Mouse (Mus musculus): ENCODE data around the gene Wnk2.
A peak's percentile ranks its signal among the peaks of the same experiment; 100 is the strongest.

The Wnk2 gene

DNA sequence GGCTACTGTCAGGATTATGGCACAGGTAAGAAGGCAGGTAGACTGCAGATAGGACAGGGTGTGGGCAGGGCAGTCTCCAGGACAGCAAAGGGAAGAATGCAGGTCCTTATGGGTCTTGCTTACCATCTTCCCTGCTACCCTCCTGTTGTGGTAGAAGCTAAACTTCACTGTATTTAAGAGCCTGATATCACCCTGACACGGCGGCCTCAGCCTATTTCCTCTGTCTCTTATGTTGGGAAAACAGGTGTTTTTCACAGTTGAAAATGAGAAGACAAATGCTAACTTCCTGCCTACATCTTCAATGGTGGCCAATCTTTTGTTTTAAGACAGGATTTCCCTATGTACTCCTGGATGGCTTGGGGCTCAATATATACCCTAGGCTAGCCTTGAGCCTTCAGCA is 94.5 kb downstream of the Wnk2 start:
- TF ChIP-seq CTCF (conservative IDR thresholded peaks at IDR 0.05; ENCODE audit: low read length) (no peak), NANOG (IDR thresholded peaks at IDR 0.05; ENCODE audit: borderline replicate concordance, low read length) (no peak), POU5F1 (IDR thresholded peaks at IDR 0.05; ENCODE audit: borderline replicate concordance, low read length) (no peak)
- Histone ChIP-seq H3K9me3 (ENCODE audit: low read length) (no peaks in the 10 kb centered on the region), H3K36me3 (ENCODE audit: insufficient read depth, low read length) (no peaks in the 10 kb centered on the region)

GRCm38 (mm10) chr13:49052512-49052911 is 95.3 kb downstream of the Wnk2 start:
- Histone ChIP-seq H3K36me3 (ENCODE audit: insufficient read depth, low read length) (no peaks in the 10 kb centered on the region), H3K9me3 (ENCODE audit: low read length) (no peaks in the 10 kb centered on the region), H3K27me3 (ENCODE audit: insufficient read depth, low read length) (peaks cover 24% of the 10 kb centered on the region), H3K4me3 (replicated peaks; ENCODE audit: low read length) (no peak overlapping the region), H3K4me1 (replicated peaks; ENCODE audit: low read depth, low read length) (peaks cover 14% of the 10 kb centered on the region)
- no peak for TF ChIP-seq POU5F1 (IDR thresholded peaks at IDR 0.05; ENCODE audit: borderline replicate concordance, low read length)
- peak; percentile 48 for TF ChIP-seq CTCF (conservative IDR thresholded peaks at IDR 0.05; ENCODE audit: low read length)

More for the DNA sequence above, 94.5 kb downstream of the Wnk2 start:
- H3K4me3 ChIP-seq (replicated peaks; ENCODE audit: low read length), result no peak overlapping the region
- H3K27me3 ChIP-seq (ENCODE audit: insufficient read depth, low read length), result peaks cover 29% of the 10 kb centered on the region
- H3K4me1 ChIP-seq (replicated peaks; ENCODE audit: low read depth, low read length), result peaks cover 14% of the 10 kb centered on the region

- Histone ChIP-seq H3K4me3 (replicated peaks; ENCODE audit: low read length) (no peak overlapping the region), H3K9me3 (ENCODE audit: low read length) (no peaks in the 10 kb centered on the region), H3K27me3 (ENCODE audit: insufficient read depth, low read length) (peaks cover 8% of the 10 kb centered on the region; the same call in 1 of the 2 replicates), H3K36me3 (ENCODE audit: insufficient read depth, low read length) (no peaks in the 10 kb centered on the region), H3K4me1 (replicated peaks; ENCODE audit: low read depth, low read length) (peaks cover 14% of the 10 kb centered on the region)
- peak; percentile 13; the same call in 1 of the 2 replicates for TF ChIP-seq CTCF (conservative IDR thresholded peaks at IDR 0.05; ENCODE audit: low read length)
- TF ChIP-seq POU5F1 (IDR thresholded peaks at IDR 0.05; ENCODE audit: borderline replicate concordance, low read length), result no peak
- TF ChIP-seq NANOG (IDR thresholded peaks at IDR 0.05; ENCODE audit: borderline replicate concordance, low read length), result no peak
Measured at GRCm38 (mm10) chr13:49047393-49047792, 100.4 kb downstream of the Wnk2 start.

DNA sequence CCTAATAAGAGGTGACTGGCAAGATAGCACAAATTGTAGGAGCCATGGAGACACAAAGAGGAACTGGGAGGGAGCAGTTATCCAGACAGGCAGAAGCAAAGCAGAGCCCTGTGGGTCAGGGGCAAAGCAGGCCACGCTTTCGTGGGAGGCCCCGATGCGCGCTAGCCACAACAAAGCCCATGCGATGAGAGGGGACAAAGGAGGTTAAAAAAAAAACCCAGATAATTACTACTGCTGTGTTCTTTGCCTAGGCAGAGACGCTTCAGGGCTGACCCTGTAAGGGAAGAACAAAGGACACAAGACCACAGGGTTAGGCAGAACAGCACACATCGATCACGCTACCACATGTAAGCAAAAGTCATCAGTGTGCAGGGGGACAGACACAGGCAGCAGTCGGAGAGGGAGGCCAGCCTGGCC is 103.7 kb downstream of the Wnk2 start:
- Histone ChIP-seq H3K4me1 (replicated peaks; ENCODE audit: low read depth, low read length) (no peaks in the 10 kb centered on the region), H3K27me3 (ENCODE audit: insufficient read depth, low read length) (no peaks in the 10 kb centered on the region), H3K36me3 (ENCODE audit: insufficient read depth, low read length) (no peaks in the 10 kb centered on the region), H3K9me3 (ENCODE audit: low read length) (no peaks in the 10 kb centered on the region), H3K4me3 (replicated peaks; ENCODE audit: low read length) (no peak overlapping the region)
- TF ChIP-seq CTCF (conservative IDR thresholded peaks at IDR 0.05; ENCODE audit: low read length) (no peak), POU5F1 (IDR thresholded peaks at IDR 0.05; ENCODE audit: borderline replicate concordance, low read length) (no peak), NANOG (IDR thresholded peaks at IDR 0.05; ENCODE audit: borderline replicate concordance, low read length) (no peak)

GRCm38 (mm10) chr13:49042371-49042770 is 105.4 kb downstream of the Wnk2 start:
- Histone ChIP-seq H3K27me3 (ENCODE audit: insufficient read depth, low read length) (no peaks in the 10 kb centered on the region), H3K36me3 (ENCODE audit: insufficient read depth, low read length) (no peaks in the 10 kb centered on the region), H3K4me1 (replicated peaks; ENCODE audit: low read depth, low read length) (peaks cover 14% of the 10 kb centered on the region), H3K9me3 (ENCODE audit: low read length) (no peaks in the 10 kb centered on the region), H3K4me3 (replicated peaks; ENCODE audit: low read length) (no peak overlapping the region)
- TF ChIP-seq NANOG (IDR thresholded peaks at IDR 0.05; ENCODE audit: borderline replicate concordance, low read length), result no peak
- no peak for TF ChIP-seq CTCF (conservative IDR thresholded peaks at IDR 0.05; ENCODE audit: low read length)
- no peak for TF ChIP-seq POU5F1 (IDR thresholded peaks at IDR 0.05; ENCODE audit: borderline replicate concordance, low read length)

DNA sequence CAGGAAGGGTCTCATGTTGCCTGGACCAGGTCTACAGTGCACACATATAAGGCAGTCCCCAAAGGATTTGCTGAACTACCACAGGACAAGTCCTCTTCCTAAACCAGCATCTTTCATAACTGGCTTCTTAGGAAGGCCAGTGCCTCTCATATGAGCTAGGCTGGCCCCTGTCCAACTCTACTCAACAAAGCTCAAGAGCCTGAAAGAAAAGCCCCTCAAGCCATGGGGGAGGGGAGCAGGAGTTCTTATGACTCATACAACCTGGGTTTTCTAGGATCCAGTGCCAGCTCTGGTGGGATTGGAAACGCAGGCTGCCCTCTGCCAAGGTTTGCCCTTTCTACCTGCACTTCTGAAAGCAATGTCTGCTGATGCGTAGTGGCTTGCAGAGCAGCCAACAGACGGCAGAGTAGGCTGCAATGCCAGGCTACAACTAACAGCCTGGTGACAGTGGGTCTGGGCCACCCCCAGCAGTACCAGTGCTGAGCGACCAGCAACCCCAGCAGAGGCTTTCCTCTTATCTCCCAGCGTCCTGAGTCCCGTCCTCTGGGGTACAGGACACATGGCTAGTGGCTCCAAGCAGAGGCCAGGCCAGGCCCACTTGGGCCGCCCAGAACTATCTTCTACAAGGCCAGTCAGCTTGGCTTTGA is 110.8 kb downstream of the Wnk2 start:
- Histone ChIP-seq H3K4me1 (replicated peaks; ENCODE audit: low read depth, low read length) (peaks cover 20% of the 10 kb centered on the region), H3K36me3 (ENCODE audit: insufficient read depth, low read length) (no peaks in the 10 kb centered on the region), H3K9me3 (ENCODE audit: low read length) (no peaks in the 10 kb centered on the region), H3K27me3 (ENCODE audit: insufficient read depth, low read length) (no peaks in the 10 kb centered on the region; the same call in 1 of the 2 replicates), H3K4me3 (replicated peaks; ENCODE audit: low read length) (no peak overlapping the region)
- TF ChIP-seq CTCF (conservative IDR thresholded peaks at IDR 0.05; ENCODE audit: low read length) (no peak), NANOG (IDR thresholded peaks at IDR 0.05; ENCODE audit: borderline replicate concordance, low read length) (no peak), POU5F1 (IDR thresholded peaks at IDR 0.05; ENCODE audit: borderline replicate concordance, low read length) (no peak)

DNA sequence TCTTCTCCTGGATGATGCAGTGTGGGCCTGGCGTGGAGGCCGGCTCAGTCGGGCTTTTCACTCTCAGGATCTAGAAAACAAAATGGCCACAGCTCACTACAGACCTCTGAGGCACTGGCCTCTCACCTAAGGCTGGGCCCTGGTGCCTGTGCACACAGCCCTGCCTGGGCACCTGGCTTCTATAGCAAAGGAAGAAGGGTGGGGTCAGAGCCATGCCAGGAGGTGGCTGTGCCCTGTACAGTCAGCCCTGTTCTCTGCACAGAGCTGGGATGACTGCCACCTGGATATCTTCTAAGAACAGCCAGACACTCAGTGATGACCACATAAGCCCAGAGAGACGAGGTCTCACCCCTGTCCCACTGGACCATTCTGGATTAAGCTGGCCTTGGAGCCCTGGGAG is 111.4 kb downstream of the Wnk2 start:
- H3K27me3 ChIP-seq (ENCODE audit: insufficient read depth, low read length), result no peaks in the 10 kb centered on the region; the same call in 1 of the 2 replicates
- H3K4me1 ChIP-seq (replicated peaks; ENCODE audit: low read depth, low read length), result peaks cover 20% of the 10 kb centered on the region
- no peak for TF ChIP-seq CTCF (conservative IDR thresholded peaks at IDR 0.05; ENCODE audit: low read length)
- H3K9me3 ChIP-seq (ENCODE audit: low read length), result no peaks in the 10 kb centered on the region
- no peak overlapping the region for H3K4me3 ChIP-seq (replicated peaks; ENCODE audit: low read length)
- no peaks in the 10 kb centered on the region for H3K36me3 ChIP-seq (ENCODE audit: insufficient read depth, low read length)

DNA sequence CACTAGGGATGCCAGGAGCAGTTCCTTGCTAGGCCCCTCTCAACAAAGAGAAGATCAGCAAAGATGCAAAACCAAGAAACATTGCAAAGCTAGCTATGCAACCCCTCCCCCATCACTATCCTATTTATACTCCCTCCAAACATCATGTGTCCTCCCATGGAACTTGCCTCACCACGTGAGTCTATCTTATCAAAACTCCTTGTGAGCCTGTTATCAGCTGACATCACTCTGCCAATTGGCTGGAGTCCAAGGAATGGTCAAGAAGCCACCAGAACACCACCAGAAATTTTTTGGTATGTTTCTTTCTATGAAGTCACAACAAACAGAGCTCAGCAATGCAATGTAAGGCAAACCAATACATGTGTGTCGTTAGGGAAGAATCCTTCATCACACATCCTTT is 116.8 kb downstream of the Wnk2 start:
- H3K4me1 ChIP-seq (replicated peaks; ENCODE audit: low read depth, low read length), result peaks cover 12% of the 10 kb centered on the region
- H3K4me3 ChIP-seq (replicated peaks; ENCODE audit: low read length), result no peak overlapping the region
- H3K36me3 ChIP-seq (ENCODE audit: insufficient read depth, low read length), result no peaks in the 10 kb centered on the region
- no peaks in the 10 kb centered on the region; the same call in 1 of the 2 replicates for H3K27me3 ChIP-seq (ENCODE audit: insufficient read depth, low read length)
- H3K9me3 ChIP-seq (ENCODE audit: low read length), result no peaks in the 10 kb centered on the region
- no peak for TF ChIP-seq CTCF (conservative IDR thresholded peaks at IDR 0.05; ENCODE audit: low read length)
- TF ChIP-seq POU5F1 (IDR thresholded peaks at IDR 0.05; ENCODE audit: borderline replicate concordance, low read length), result no peak
- TF ChIP-seq NANOG (IDR thresholded peaks at IDR 0.05; ENCODE audit: borderline replicate concordance, low read length), result no peak
